Mouse (Mus musculus) frontal cortex, postnatal 25 days (tissue): ENCODE data around the gene Trip13.

Source experiments
- DNase-seq, 2 experiments: peaks; one replicate each; pipeline ENCODE4 v3.0.0; 2022; ENCODE audit warnings: low spot score in 2 of 2

The Trip13 gene

GRCm38 (mm10) chr13:73937321-73938176 is at the start of gene Trip13, which contains the start of gene Brd9:
TSS of gene Trip13 (minus strand) at chr13:73937784.
TSS of gene Brd9 (plus strand) at chr13:73937811.
- DNase-seq = peak; percentile 79 to 81

GRCm38 (mm10) chr13:73976935-73977334 is 39.4 kb upstream of the Trip13 start:
- DNase-seq = no peak

- no peak for DNase-seq
Measured at GRCm38 (mm10) chr13:73974523-73974922, 36.9 kb upstream of the Trip13 start.

GRCm38 (mm10) chr13:73970545-73971448 is 33.2 kb upstream of the Trip13 start:
- DNase-seq = peak in 1 of 2 experiments; percentile 40

- DNase-seq = no peak
Measured at GRCm38 (mm10) chr13:73963551-73963950, 26.0 kb upstream of the Trip13 start, which contains the start of gene Zdhhc11. TSS of gene Zdhhc11 (plus strand) at chr13:73963851.

- no peak for DNase-seq
Measured at GRCm38 (mm10) chr13:73961177-73961576, 23.6 kb upstream of the Trip13 start.

- DNase-seq = no peak
Measured at GRCm38 (mm10) chr13:73960117-73960652, 22.6 kb upstream of the Trip13 start.

GRCm38 (mm10) chr13:73955531-73955930 is 17.9 kb upstream of the Trip13 start:
- DNase-seq = no peak

GRCm38 (mm10) chr13:73954666-73955065 is 17.1 kb upstream of the Trip13 start:
- no peak for DNase-seq

- no peak for DNase-seq
Measured at GRCm38 (mm10) chr13:73953551-73954130, 16.1 kb upstream of the Trip13 start.

GRCm38 (mm10) chr13:73944606-73945005 is 7.0 kb upstream of the Trip13 start:
- no peak for DNase-seq

GRCm38 (mm10) chr13:73939101-73939500 is 1.5 kb upstream of the Trip13 start:
- no peak for DNase-seq

- no peak for DNase-seq
Measured at GRCm38 (mm10) chr13:73938177-73938560, 585 bp upstream of the Trip13 start.

GRCm38 (mm10) chr13:73936938-73937320 is 655 bp downstream of the Trip13 start:
- DNase-seq = no peak

- no peak for DNase-seq
Measured at GRCm38 (mm10) chr13:73932201-73932600, 5.4 kb downstream of the Trip13 start.

GRCm38 (mm10) chr13:73913066-73913465 is 24.5 kb downstream of the Trip13 start:
- DNase-seq = no peak

- DNase-seq = peak in 1 of 2 experiments; percentile 34
Measured at GRCm38 (mm10) chr13:73907683-73908412, 29.7 kb downstream of the Trip13 start.

- DNase-seq = no peak
Measured at GRCm38 (mm10) chr13:73907136-73907535, 30.4 kb downstream of the Trip13 start.

GRCm38 (mm10) chr13:73897561-73897960 is 40.0 kb downstream of the Trip13 start:
- DNase-seq = no peak

- no peak for DNase-seq
Measured at GRCm38 (mm10) chr13:73892493-73893178, 44.9 kb downstream of the Trip13 start.
